Mouse (Mus musculus) ES-Bruce4 (cell line): ENCODE measurements around the gene Gm7361. TPM values are rescaled to one million over a fixed set of nuclear protein-coding genes. Genes with fewer than 3 reads are reported as not detected.
A peak's percentile ranks its signal among the peaks of the same experiment; 100 is the strongest.
"Not testable (repeated sequence)": the region's sequence is repeated elsewhere in the genome, so short reads cannot be mapped to it uniquely, and the experiment has no call there.

ENCODE experiments used
- H3K27ac ChIP-seq: 2 replicates; pipeline ENCODE4 v1.5.1; 2012; ENCODE audit warnings: low read length, inconsistent platforms; ENCODE audit not compliant: insufficient read depth
- H3K27me3 ChIP-seq: 2 replicates; pipeline ENCODE4 v1.6.1; 2012; ENCODE audit warnings: mild to moderate bottlenecking, low read length, inconsistent platforms; ENCODE audit not compliant: control insufficient read depth, poor library complexity, insufficient read depth, severe bottlenecking
- H3K36me3 ChIP-seq: 2 replicates; pipeline ENCODE4 v1.6.1; 2012; ENCODE audit warnings: inconsistent platforms, mild to moderate bottlenecking, low read length, moderate library complexity; ENCODE audit not compliant: control insufficient read depth, poor library complexity, insufficient read depth, severe bottlenecking
- H3K4me1 ChIP-seq: one replicate; pipeline ENCODE4 v1.8.1; 2011; ENCODE audit warnings: low read length; ENCODE audit not compliant: control insufficient read depth, insufficient read depth
- H3K4me3 ChIP-seq: 2 replicates; pipeline ENCODE4 v1.5.1; 2011; ENCODE audit warnings: low read depth, mild to moderate bottlenecking, low read length
- H3K9ac ChIP-seq: 2 replicates; pipeline ENCODE4 v1.6.1; 2012; ENCODE audit warnings: low read depth, mild to moderate bottlenecking, inconsistent platforms; ENCODE audit not compliant: poor library complexity, severe bottlenecking
- H3K9me3 ChIP-seq: replicated peaks from 2 replicates; pipeline ENCODE4 v1.6.1; 2012; ENCODE audit warnings: mild to moderate bottlenecking, low read length, inconsistent platforms; ENCODE audit not compliant: control insufficient read depth, poor library complexity, insufficient read depth, severe bottlenecking
- CTCF ChIP-seq: IDR thresholded peaks from one replicate; pipeline ENCODE4 v1.8.1; 2011; ENCODE audit warnings: low read depth, low read length
- EP300 ChIP-seq: IDR thresholded peaks from 2 replicates; pipeline ENCODE4 v1.6.1; 2011; ENCODE audit warnings: low read depth, low read length; ENCODE audit not compliant: insufficient read depth
- POLR2A ChIP-seq: IDR thresholded peaks from one replicate; pipeline ENCODE4 v1.8.1; 2011; ENCODE audit warnings: low read length; ENCODE audit not compliant: insufficient read depth
- polyA plus RNA-seq: library from polyadenylated mRNA; stranded (reverse); fragments of >200 nt; gene quantifications from 2 replicates; pipeline ENCODE4 v1.2.4, GENCODE M21; 2011; ENCODE audit warnings: low read depth; ENCODE audit not compliant: missing spikeins, insufficient read depth, insufficient read length

The Gm7361 gene
- not detected in 2 replicates for polyA plus RNA-seq

GRCm38 (mm10) chr5:26257391-26257790, at the start of gene Gm7361:
Gm7361 (plus strand) TSS chr5:26257691.
- not testable (repeated sequence) for H3K36me3 ChIP-seq, H3K4me3 ChIP-seq, H3K4me1 ChIP-seq, H3K27me3 ChIP-seq, H3K27ac ChIP-seq, H3K9ac ChIP-seq, H3K9me3 ChIP-seq

- H3K36me3 ChIP-seq = no peaks in the 10 kb centered on the region
- H3K9ac ChIP-seq = no peak overlapping the region
- no peaks in the 10 kb centered on the region for H3K27me3 ChIP-seq
- no peak for TF ChIP-seq EP300
- TF ChIP-seq CTCF = no peak
- TF ChIP-seq POLR2A = no peak
- no peak overlapping the region for H3K27ac ChIP-seq
- no peak overlapping the region for H3K4me3 ChIP-seq
- no peaks in the 10 kb centered on the region for H3K4me1 ChIP-seq
- no peaks in the 10 kb centered on the region for H3K9me3 ChIP-seq
Observed at GRCm38 (mm10) chr5:26211030-26211429, 46.5 kb upstream of the Gm7361 start.

GRCm38 (mm10) chr5:26222076-26222475, 35.4 kb upstream of the Gm7361 start:
- Histone ChIP-seq H3K4me3 (no peak overlapping the region), H3K9me3 (no peaks in the 10 kb centered on the region), H3K9ac (no peak overlapping the region), H3K27ac (no peak overlapping the region), H3K4me1 (no peaks in the 10 kb centered on the region), H3K27me3 (no peaks in the 10 kb centered on the region), H3K36me3 (no peaks in the 10 kb centered on the region)
- TF ChIP-seq POLR2A (no peak), CTCF (no peak), EP300 (no peak)

GRCm38 (mm10) chr5:26266656-26267055, 9.2 kb downstream of the Gm7361 start:
- not testable (repeated sequence) for H3K27me3 ChIP-seq, H3K9ac ChIP-seq, H3K27ac ChIP-seq, H3K4me3 ChIP-seq, H3K9me3 ChIP-seq, H3K4me1 ChIP-seq, H3K36me3 ChIP-seq

GRCm38 (mm10) chr5:26280361-26280760, 22.9 kb downstream of the Gm7361 start:
- H3K4me1 ChIP-seq = no peaks in the 10 kb centered on the region
- no peaks in the 10 kb centered on the region for H3K27me3 ChIP-seq
- H3K9ac ChIP-seq = no peak overlapping the region
- H3K36me3 ChIP-seq = no peaks in the 10 kb centered on the region
- TF ChIP-seq POLR2A = no peak
- TF ChIP-seq EP300 = no peak
- no peak for TF ChIP-seq CTCF
- no peak overlapping the region for H3K4me3 ChIP-seq
- peaks cover 5% of the 10 kb centered on the region; the same call in 1 of the 2 replicates for H3K9me3 ChIP-seq
- no peak overlapping the region for H3K27ac ChIP-seq

- H3K9me3 ChIP-seq = peaks cover 5% of the 10 kb centered on the region; the same call in 1 of the 2 replicates
Observed at GRCm38 (mm10) chr5:26281717-26282116, 24.2 kb downstream of the Gm7361 start.

GRCm38 (mm10) chr5:26282282-26282681, 24.8 kb downstream of the Gm7361 start:
- no peak overlapping the region for H3K9ac ChIP-seq
- peaks cover 5% of the 10 kb centered on the region; the same call in 1 of the 2 replicates for H3K9me3 ChIP-seq
- H3K27me3 ChIP-seq = no peaks in the 10 kb centered on the region
- H3K4me3 ChIP-seq = no peak overlapping the region
- H3K36me3 ChIP-seq = no peaks in the 10 kb centered on the region
- no peak for TF ChIP-seq POLR2A
- TF ChIP-seq CTCF = peak; percentile 88
- no peak overlapping the region for H3K27ac ChIP-seq
- H3K4me1 ChIP-seq = no peaks in the 10 kb centered on the region

More at GRCm38 (mm10) chr5:26281717-26282116, 24.2 kb downstream of the Gm7361 start:
- TF ChIP-seq EP300 (no peak), POLR2A (no peak)
- Histone ChIP-seq H3K27ac (no peak overlapping the region), H3K4me1 (no peaks in the 10 kb centered on the region), H3K27me3 (no peaks in the 10 kb centered on the region), H3K4me3 (no peak overlapping the region), H3K36me3 (no peaks in the 10 kb centered on the region), H3K9ac (no peak overlapping the region)
